Mouse (Mus musculus) forebrain, embryonic 11.5 days (tissue): ENCODE results near the gene Ass1. TPM values are rescaled to one million over a fixed set of nuclear protein-coding genes. Genes with fewer than 3 reads are reported as not detected.

Experiments used
- ATAC-seq: fragments of 200-750 bp; cut with Nextera tagmentation; replicated peaks from 2 replicates; pipeline ENCODE4 v1.8.0; 2017; ENCODE audit warnings: moderate TSS enrichment; ENCODE audit not compliant: low FRiP score
- DNase-seq: peaks from one replicate; pipeline ENCODE4 v3.0.0-alpha.2; 2017; ENCODE audit warnings: low spot score
- H3K27ac ChIP-seq: fragments of 300-500 bp; sonication (generic); 2 replicates; pipeline ENCODE4 v1.5.1; 2014; ENCODE audit warnings: low read depth, low read length
- H3K27me3 ChIP-seq: fragments of 300-500 bp; sonication (generic); 2 replicates; pipeline ENCODE4 v1.6.1; 2014; ENCODE audit warnings: mild to moderate bottlenecking, low read length, mixed read lengths; ENCODE audit not compliant: control insufficient read depth, insufficient read depth
- H3K36me3 ChIP-seq: fragments of 300-500 bp; sonication (generic); 2 replicates; pipeline ENCODE4 v1.6.1; 2014; ENCODE audit warnings: mild to moderate bottlenecking, low read length, moderate library complexity, mixed read lengths; ENCODE audit not compliant: control insufficient read depth, insufficient read depth
- H3K4me1 ChIP-seq: fragments of 300-500 bp; sonication (generic); replicated peaks from 2 replicates; pipeline ENCODE4 v1.6.1; 2014; ENCODE audit warnings: low read length, mixed read lengths; ENCODE audit not compliant: control insufficient read depth, insufficient read depth
- H3K4me2 ChIP-seq: fragments of 300-500 bp; sonication (generic); 2 replicates; pipeline ENCODE4 v1.6.1; 2014; ENCODE audit warnings: low read depth, mild to moderate bottlenecking, low read length, moderate library complexity, mixed read lengths; ENCODE audit not compliant: severe bottlenecking
- H3K4me3 ChIP-seq: fragments of 300-500 bp; sonication (generic); 2 replicates; pipeline ENCODE4 v1.5.1; 2014; ENCODE audit warnings: low read depth, low read length
- H3K9ac ChIP-seq: fragments of 300-500 bp; sonication (generic); 2 replicates; pipeline ENCODE4 v1.6.1; 2014; ENCODE audit warnings: low read length
- H3K9me3 ChIP-seq: fragments of 300-500 bp; sonication (generic); 2 replicates; pipeline ENCODE4 v1.6.1; 2016; ENCODE audit warnings: low read length, mixed read lengths; ENCODE audit not compliant: control insufficient read depth
- WGBS: fragments of 180-500 bp; shearing (Covaris S2); extraction: QIAGEN DNeasy Blood & Tissue Kit; methylation state at CpG from one replicate; pipeline ENCODE4 v1.1.7; 2014; 5-methylcytosine and 5-hydroxymethylcytosine counted together
- polyA plus RNA-seq: library from polyadenylated mRNA; unstranded; fragments of >200 nt; fragmentation: Nextera tagmentation; extraction: Ambion mirVana; gene quantifications from 2 replicates; pipeline ENCODE4 v1.2.1, GENCODE M21; 2014

Ass1 gene
- polyA plus RNA-seq, 1 experiment from 2014 or later: 3.3 TPM

DNA sequence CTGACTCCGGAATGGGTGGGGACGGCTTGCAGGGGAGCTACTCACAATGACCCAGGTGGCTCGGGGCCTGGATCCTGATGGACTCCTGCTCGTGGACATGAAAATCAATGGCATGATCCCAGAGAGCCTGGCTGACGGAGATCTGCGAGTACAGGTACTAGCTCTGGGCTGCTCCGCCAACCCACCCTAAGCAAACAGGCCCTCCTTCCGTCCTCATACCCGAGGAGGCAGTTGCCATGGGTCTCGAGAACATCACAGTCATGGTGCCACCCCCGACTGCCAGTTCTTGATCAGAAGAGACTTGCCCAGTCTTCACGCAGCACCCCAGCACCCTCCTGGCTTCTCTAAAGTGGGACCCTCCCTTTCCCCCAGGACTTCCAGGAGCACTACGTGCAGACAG is 17.0 kb upstream of the Ass1 start:
- no peaks in the 10 kb centered on the region for H3K27me3 ChIP-seq
- ATAC-seq (no peak), DNase-seq (no peak)
- no peak overlapping the region for H3K27ac ChIP-seq
- H3K9me3 ChIP-seq: no peaks in the 10 kb centered on the region
- H3K9ac ChIP-seq: no peak overlapping the region
- H3K4me3 ChIP-seq: no peak overlapping the region
- H3K4me2 ChIP-seq: no peak overlapping the region
- no peaks in the 10 kb centered on the region for H3K36me3 ChIP-seq
- H3K4me1 ChIP-seq: peaks cover 7% of the 10 kb centered on the region; the same call in 1 of the 2 replicates
- 83% methylated on average over 13 of the region's 13 CpGs for WGBS

DNA sequence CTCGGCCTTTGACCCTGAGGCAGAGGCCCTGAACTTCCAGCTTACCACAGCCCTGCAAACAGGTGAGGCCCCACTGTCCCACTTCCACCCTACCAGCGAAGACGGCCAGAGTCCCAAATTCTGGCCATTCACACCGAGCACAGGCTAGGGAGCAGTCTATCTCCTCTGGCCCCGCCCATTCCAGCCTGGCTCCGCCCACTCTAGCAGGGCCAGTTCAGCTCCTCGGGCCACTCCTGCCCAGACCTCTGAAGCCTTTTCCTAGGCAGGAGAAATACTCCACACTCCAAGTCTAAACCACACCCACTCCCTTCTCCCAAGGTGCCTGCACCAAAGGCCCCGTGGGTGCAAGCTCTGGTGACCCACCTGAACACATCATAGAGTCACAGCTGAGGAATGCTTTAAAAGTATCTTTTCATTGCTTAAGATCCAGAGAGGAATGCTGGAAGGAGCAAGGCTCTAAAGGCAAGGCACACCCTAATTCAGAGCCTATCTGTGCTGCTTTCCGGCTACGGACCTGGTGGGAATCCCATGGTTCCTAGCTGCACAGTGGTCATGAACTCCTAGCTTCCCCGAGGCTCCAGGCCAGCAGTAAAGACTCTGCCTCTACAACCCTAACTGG is 16.3 kb upstream of the Ass1 start:
- Histone ChIP-seq H3K27ac (no peak overlapping the region), H3K27me3 (peaks cover under 1% of the 10 kb centered on the region; the same call in 1 of the 2 replicates), H3K4me3 (no peak overlapping the region), H3K9me3 (no peaks in the 10 kb centered on the region), H3K9ac (no peak overlapping the region), H3K4me2 (no peak overlapping the region), H3K36me3 (no peaks in the 10 kb centered on the region), H3K4me1 (peaks cover 7% of the 10 kb centered on the region; the same call in 1 of the 2 replicates)
- ATAC-seq (no peak), DNase-seq (no peak)
- WGBS: 40% methylated on average over 11 of the region's 11 CpGs

DNA sequence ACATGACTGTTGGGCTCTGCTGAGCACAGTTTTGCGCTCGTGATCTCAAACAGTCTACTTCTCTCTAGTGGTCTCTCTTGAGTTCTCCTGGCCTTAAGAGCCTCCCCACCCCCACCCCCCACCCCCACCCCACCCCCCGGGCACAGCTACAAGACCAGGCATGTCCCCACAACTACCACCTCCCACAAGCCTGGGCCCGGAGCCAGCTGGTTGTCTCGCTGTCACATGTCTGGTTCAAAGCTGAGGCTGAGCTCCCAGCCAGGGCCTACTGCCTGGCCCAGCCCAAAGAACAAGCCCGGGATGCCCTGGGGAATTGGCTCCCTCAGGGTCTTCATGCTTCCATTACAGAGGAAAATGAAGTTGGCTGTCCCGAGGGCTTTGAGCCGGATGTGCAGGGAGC is 15.7 kb upstream of the Ass1 start:
- 77% methylated on average over 8 of the region's 8 CpGs for WGBS
- H3K36me3 ChIP-seq: no peaks in the 10 kb centered on the region
- no peaks in the 10 kb centered on the region for H3K9me3 ChIP-seq
- no peak overlapping the region for H3K4me2 ChIP-seq
- no peak for DNase-seq
- no peak overlapping the region for H3K27ac ChIP-seq
- ATAC-seq: no peak
- H3K4me1 ChIP-seq: peaks cover 4% of the 10 kb centered on the region; the same call in 1 of the 2 replicates
- no peak overlapping the region for H3K9ac ChIP-seq
- H3K27me3 ChIP-seq: peaks cover 2% of the 10 kb centered on the region; the same call in 1 of the 2 replicates
- H3K4me3 ChIP-seq: no peak overlapping the region

DNA sequence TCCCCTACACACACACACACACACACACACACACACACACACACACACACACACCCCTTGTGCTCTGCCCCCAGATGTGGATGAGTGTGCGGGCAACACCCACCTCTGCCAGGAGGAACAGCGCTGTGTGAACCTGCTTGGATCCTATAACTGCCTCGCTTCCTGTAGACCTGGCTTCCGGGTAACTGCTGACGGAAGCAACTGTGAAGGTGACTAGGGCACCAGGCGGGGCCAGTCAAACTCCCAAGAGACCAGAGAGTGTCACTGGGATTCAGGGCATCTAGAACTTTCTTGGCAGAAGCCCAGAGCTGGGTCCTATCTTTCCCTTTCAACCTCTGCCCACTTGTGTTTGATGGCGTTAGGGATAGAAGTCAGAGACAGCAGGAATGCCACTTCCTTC is 14.6 kb upstream of the Ass1 start:
- no peak overlapping the region for H3K9ac ChIP-seq
- H3K4me1 ChIP-seq: peaks cover 2% of the 10 kb centered on the region; the same call in 1 of the 2 replicates
- H3K9me3 ChIP-seq: no peaks in the 10 kb centered on the region
- H3K27ac ChIP-seq: no peak overlapping the region
- H3K4me2 ChIP-seq: no peak overlapping the region
- DNase-seq: no peak
- no peak for ATAC-seq
- peaks cover 7% of the 10 kb centered on the region for H3K27me3 ChIP-seq
- H3K4me3 ChIP-seq: no peak overlapping the region
- no peaks in the 10 kb centered on the region for H3K36me3 ChIP-seq
- WGBS: 90% methylated on average over 7 of the region's 7 CpGs

DNA sequence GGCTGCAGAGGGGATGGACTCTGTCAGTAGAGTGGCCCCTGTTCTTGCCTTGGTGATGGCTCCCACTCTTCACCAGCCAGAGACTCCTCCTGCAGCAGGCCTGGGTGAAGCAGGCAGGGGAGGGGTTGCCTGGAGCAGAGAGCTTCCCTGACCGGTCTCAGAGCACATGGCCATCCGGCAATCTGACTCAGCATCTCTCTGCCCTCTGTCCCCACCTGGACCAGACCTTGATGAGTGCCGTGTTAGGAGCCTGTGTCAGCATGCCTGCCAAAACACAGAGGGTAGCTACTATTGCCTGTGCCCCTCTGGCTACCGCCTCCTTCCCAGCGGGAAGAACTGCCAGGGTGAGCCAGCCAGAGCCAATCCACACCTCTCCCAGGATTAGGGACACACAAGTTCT is 11.5 kb upstream of the Ass1 start:
- ATAC-seq (no peak), DNase-seq (no peak)
- Histone ChIP-seq H3K4me2 (no peak overlapping the region), H3K27me3 (peaks cover 15% of the 10 kb centered on the region), H3K27ac (no peak overlapping the region), H3K9ac (no peak overlapping the region), H3K4me3 (no peak overlapping the region), H3K4me1 (0 out of 2 replicates have a peak, but pooled peaks cover 2% of the 10 kb centered on the region), H3K9me3 (no peaks in the 10 kb centered on the region), H3K36me3 (no peaks in the 10 kb centered on the region)
- WGBS: 54% methylated on average over 5 of the region's 5 CpGs

DNA sequence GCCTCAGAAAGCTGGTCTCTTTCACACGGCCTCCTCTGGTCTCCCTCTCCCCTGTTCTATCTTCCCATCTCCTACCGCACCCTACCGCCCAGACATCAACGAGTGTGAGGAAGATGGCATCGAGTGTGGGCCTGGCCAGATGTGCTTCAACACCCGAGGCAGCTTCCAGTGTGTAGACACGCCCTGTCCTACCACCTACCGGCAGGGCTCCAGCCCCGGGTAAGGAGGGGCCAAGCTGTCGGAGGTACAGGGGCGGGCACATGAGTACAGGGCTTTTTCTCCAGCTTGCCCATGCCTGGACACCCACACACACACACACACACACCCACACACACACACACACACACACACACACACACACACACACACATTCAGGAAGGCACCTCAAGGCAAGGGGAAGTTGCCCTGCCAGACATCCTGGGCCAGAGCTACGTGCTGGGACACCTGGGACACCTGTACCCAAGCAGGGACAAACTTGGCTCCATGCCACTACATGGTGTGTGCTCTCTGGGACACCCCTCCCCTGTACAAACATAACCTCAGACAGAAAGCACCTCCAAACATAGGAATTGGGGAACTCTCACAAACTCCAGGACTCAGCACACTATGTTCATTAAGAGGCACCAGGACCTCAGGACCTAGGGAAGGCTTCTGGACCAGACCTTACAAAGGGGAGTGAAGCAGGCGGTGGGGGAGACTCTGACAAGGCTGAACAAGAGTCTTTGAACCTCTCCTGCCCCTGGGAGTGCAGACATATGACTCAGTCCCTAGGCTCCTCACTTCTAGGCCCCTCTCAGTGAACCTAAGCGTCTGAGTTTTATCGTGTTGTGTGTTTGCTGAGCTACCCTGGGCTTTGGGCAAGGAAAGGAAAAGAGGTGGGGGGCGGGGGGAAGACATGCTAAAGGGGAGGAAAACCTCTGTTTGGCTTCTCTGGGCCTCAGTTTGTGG is 10.7 kb upstream of the Ass1 start:
- 40% methylated on average over 16 of the region's 16 CpGs for WGBS
- Histone ChIP-seq H3K4me3 (no peak overlapping the region), H3K9ac (no peak overlapping the region), H3K9me3 (no peaks in the 10 kb centered on the region), H3K4me2 (peak overlapping the region; percentile 62; the same call in 1 of the 2 replicates), H3K27me3 (peaks cover 15% of the 10 kb centered on the region), H3K27ac (no peak overlapping the region), H3K36me3 (no peaks in the 10 kb centered on the region), H3K4me1 (0 out of 2 replicates have a peak, but pooled peaks cover 2% of the 10 kb centered on the region)
- DNase-seq (peak; percentile 48), ATAC-seq (no peak)

DNA sequence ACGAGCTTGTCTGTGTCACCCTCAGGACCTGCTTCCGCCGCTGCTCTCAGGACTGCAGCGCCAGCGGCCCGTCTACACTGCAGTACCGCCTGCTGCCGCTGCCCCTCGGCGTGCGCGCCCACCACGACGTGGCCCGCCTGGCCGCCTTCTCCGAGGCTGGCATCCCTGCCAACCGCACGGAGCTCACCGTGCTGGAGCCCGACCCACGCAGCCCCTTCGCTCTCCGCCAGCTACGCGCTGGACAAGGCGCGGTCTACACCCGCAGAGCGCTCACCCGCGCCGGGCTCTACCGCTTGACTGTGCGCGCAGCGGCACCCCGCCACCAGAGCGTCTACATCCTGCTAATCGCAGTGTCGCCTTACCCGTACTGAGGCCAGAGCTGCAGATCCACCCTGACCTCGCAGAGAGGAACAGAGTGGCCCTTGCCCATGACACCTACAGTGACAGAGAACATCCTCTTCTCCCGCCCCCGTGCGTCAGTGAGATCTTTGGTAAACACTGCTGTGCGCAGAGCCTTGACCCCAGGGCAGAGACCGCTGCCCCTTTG is 9.9 kb upstream of the Ass1 start:
- Histone ChIP-seq H3K4me1 (0 out of 2 replicates have a peak, but pooled peaks cover 2% of the 10 kb centered on the region), H3K27me3 (peaks cover 15% of the 10 kb centered on the region), H3K9ac (peak overlapping the region; percentile 50; the same call in 1 of the 2 replicates), H3K9me3 (no peaks in the 10 kb centered on the region), H3K4me2 (peak overlapping the region; percentile 62), H3K4me3 (peak overlapping the region; percentile 34), H3K27ac (no peak overlapping the region), H3K36me3 (no peaks in the 10 kb centered on the region)
- 1% methylated on average over 48 of the region's 48 CpGs for WGBS
- DNase-seq (peak; percentile 82), ATAC-seq (peak; percentile 39; the same call in 1 of the 2 replicates)

DNA sequence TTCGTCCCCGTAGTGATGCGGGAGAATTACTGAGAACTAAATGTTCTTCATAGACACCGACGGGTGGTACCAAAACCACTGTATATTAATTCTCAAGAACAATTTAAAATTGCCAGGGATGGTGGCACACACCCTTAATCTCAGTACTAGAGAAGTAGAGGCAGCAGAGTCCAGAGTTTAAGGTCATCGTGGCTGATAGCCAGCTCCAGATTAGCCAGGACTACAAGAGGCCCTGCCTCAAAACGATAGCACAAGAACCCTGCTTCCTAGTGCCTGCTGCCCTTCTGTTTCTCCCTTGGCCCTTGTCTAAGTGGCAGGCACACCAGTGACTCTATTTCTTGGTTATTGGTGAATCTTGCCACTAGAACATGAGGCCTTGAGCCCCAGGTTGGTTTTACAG is 9.1 kb upstream of the Ass1 start:
- Histone ChIP-seq H3K9me3 (no peaks in the 10 kb centered on the region), H3K27ac (no peak overlapping the region), H3K4me3 (no peak overlapping the region), H3K9ac (no peak overlapping the region), H3K4me2 (no peak overlapping the region), H3K36me3 (no peaks in the 10 kb centered on the region), H3K4me1 (0 out of 2 replicates have a peak, but pooled peaks cover 2% of the 10 kb centered on the region), H3K27me3 (peaks cover 15% of the 10 kb centered on the region)
- DNase-seq: no peak
- ATAC-seq: no peak
- 81% methylated on average over 7 of the region's 7 CpGs for WGBS
